Mouse (Mus musculus) bone marrow, adult 2 months (tissue): ENCODE data around the gene Frem2. TPM values are rescaled to one million over a fixed set of nuclear protein-coding genes. Genes with fewer than 3 reads are reported as not detected.

Experiments used
- H3K27ac ChIP-seq: fragments of 200-500 bp; 2 replicates; pipeline ENCODE4 v1.5.1; 2012; ENCODE audit warnings: low read depth, mild to moderate bottlenecking, control low read depth, inconsistent platforms, low read length; ENCODE audit not compliant: control insufficient read depth, poor library complexity, insufficient read depth
- H3K4me1 ChIP-seq: fragments of 200-500 bp; 2 replicates; pipeline ENCODE4 v1.6.1; 2011; ENCODE audit warnings: low read length; ENCODE audit not compliant: control insufficient read depth, insufficient read depth
- H3K4me3 ChIP-seq: fragments of 200-500 bp; replicated peaks from 2 replicates; pipeline ENCODE3; 2011; ENCODE audit warnings: mild to moderate bottlenecking, low read depth, low read length, control low read depth; ENCODE audit not compliant: control insufficient read depth
- CTCF ChIP-seq: fragments of 200-500 bp; IDR thresholded peaks from 2 replicates; pipeline ENCODE4 v1.5.1; 2011; ENCODE audit warnings: low read length, control low read depth; ENCODE audit not compliant: control insufficient read depth, insufficient read depth
- POLR2A ChIP-seq: fragments of 200-500 bp; IDR thresholded peaks from 2 replicates; pipeline ENCODE4 v1.6.1; 2011; ENCODE audit warnings: low read depth, mild to moderate bottlenecking, control low read depth, low read length, borderline replicate concordance; ENCODE audit not compliant: control insufficient read depth
- WGBS: fragments of 180-500 bp; shearing (Covaris S2); methylation state at CpG from one replicate; pipeline ENCODE4 v1.1.7; 2018; 5-methylcytosine and 5-hydroxymethylcytosine counted together
- polyA plus RNA-seq: library from polyadenylated mRNA; stranded (reverse); fragments of >200 nt; gene quantifications from 2 replicates; pipeline ENCODE4 v1.2.4, GENCODE M21; 2011; ENCODE audit warnings: low replicate concordance; ENCODE audit not compliant: missing spikeins, insufficient read depth, insufficient read length

Frem2 gene
- polyA plus RNA-seq, 1 experiment = 0.22 TPM

DNA sequence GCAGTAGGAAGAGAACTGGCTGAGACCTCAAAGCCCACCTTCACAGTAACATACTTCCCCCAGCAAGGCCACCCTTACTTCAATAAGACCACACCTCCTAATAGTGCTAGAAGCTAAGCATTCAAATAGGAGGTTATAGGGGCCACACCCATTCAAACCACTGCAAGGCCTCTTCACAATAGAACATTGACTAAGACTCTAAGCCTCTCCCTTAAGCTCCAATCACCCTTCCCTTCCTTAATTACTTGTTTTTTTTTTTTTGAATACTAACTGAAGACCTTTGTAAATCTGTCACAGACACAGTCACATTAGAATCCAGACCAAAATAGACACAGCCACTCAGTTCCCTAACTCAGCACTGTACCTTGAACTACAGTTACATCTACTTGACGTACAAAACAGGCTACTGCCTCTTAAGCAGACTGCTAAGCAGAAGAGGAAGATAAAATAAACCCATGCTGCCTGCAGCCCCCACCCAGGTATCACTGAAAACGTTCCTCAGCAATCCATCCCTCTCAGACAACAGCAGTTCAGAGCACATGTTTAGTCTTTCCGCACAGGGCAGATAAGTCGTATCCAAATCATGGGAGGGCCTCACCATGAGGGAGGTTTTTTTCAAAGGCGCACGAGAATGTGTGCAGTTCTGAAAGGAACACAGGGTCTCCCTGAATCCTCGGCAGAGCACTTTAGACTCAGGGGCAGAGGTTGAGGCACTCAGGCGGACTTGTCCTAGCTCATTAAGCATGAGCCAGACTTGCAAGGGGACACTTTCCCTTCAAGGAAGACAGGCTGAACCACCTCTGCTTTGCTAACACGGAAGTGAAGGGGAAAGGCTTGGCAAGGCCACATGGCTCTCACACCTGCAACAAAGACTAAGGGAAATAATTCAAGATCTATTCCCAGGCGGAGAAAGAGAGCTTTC is 101.9 kb downstream of the Frem2 start:
- H3K27ac ChIP-seq = no peak overlapping the region
- H3K4me1 ChIP-seq = no peaks in the 10 kb centered on the region; the same call in 1 of the 2 replicates
- WGBS = 72% methylated on average over 10 of the region's 10 CpGs
- no peak overlapping the region for H3K4me3 ChIP-seq
- TF ChIP-seq POLR2A (no peak), CTCF (no peak)

DNA sequence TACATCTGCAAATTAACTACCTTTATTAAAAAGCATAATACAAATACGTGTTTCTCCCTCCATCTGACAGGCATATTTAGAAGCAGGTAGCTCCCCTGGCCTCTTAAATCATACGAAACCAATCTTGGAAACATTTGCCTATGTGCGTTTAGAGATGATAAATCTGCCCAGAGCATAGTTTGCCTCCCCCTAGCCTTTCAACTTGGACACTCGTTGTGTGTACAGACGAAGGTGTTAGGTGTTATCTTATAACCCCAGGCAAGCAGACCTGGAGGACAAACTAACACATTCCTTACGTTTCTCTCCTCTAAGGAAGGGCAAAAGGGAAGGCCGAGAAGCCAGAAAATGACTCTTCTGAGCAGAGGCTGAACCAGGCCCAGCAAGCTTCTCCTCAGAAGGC is 104.5 kb downstream of the Frem2 start:
- TF ChIP-seq CTCF (no peak), POLR2A (no peak)
- H3K4me1 ChIP-seq = no peaks in the 10 kb centered on the region; the same call in 1 of the 2 replicates

DNA sequence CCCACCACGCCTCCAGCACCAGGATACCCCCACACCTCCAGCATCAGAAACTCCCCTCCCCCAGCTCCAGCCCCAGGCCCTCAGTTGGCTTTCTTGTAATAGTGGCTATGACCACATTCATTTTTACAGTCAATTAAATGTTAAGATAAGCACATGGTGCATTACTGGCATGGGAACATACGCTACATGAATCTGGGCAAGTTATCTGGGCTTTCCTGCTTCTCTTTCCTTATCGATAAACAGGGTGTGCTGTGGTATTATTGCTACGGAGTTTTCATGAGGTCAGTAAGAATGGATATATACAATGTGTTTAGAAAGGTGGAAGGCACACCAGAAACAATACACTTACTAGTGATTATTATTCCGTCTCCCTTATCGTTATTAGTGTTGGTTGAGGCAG is 125.1 kb downstream of the Frem2 start:
- 69% methylated on average over 6 of the region's 6 CpGs for WGBS
- no peak overlapping the region for H3K27ac ChIP-seq
- no peaks in the 10 kb centered on the region for H3K4me1 ChIP-seq
- TF ChIP-seq CTCF (no peak), POLR2A (no peak)
- H3K4me3 ChIP-seq = no peak overlapping the region

More for the DNA sequence above, 104.5 kb downstream of the Frem2 start:
- Histone ChIP-seq H3K4me3 (no peak overlapping the region), H3K27ac (no peak overlapping the region)
- whole genome bisulfite sequencing = 71% methylated on average over 7 of the region's 7 CpGs

DNA sequence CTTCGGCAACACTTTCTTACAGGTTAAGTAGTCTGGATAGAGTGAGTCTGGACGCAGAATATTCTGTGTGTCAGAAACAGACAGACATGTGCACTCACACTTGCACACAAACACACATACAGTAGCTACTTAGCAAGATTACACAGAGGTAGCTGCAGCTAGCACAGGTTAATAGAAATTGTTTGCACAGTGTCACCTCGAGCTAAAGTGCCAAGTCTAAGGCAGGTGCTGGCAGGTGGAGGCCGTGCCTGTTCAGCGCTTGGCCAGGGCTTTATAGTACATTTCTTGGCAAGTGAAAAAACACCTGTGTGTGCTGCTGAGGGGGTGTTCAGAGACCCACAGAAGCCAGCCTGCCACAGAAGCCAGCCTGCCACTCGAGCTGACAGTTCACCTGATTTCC is 126.8 kb downstream of the Frem2 start:
- 70% methylated on average over 6 of the region's 6 CpGs for WGBS
- TF ChIP-seq CTCF = no peak
- no peak for TF ChIP-seq POLR2A

DNA sequence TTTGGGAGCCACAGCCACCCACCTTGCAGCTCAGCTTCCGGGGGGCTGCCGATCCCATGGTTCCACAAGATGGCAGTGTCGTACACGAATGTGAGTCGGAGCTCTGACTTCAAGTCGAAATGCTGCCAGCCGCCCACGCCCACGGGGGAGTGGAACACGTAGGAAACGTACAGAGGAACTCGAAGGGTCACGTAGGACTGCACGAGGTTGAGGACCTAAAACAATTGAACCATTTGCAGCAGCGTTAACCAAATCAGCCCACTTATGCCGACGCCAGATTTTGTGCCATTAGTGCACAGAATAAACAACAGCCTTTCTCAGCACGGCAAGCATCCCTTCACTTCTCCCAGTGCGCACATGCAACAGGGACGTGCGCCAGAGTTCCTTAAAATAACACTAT is 131.4 kb downstream of the Frem2 start:
- H3K4me3 ChIP-seq = no peak overlapping the region
- WGBS = 7% methylated on average over 21 of the region's 21 CpGs
- TF ChIP-seq POLR2A (no peak), CTCF (peak; percentile 62)
- H3K27ac ChIP-seq = no peak overlapping the region
- H3K4me1 ChIP-seq = no peaks in the 10 kb centered on the region

More for the DNA sequence above, 126.8 kb downstream of the Frem2 start:
- Histone ChIP-seq H3K27ac (no peak overlapping the region), H3K4me3 (no peak overlapping the region), H3K4me1 (no peaks in the 10 kb centered on the region)

DNA sequence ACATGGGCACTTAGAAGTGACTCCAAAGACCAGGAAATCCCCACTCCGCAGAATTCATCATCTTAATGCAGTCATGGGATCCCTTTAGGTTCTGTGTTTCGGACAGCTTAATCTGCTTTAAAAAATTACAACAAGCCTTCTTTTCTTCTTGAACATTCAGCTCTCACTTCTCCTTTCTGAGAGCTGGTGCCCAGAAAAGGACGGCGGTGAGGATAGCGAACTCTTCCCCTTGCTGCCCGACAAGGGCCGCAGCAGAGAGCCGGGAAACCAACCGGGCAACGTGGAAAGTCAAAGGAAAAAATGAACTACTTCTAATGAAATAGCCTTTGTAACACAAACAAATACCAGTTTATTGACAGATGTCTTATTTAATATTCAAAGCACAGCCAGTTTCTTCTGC is 134.4 kb downstream of the Frem2 start:
- 36% methylated on average over 10 of the region's 10 CpGs for WGBS

DNA sequence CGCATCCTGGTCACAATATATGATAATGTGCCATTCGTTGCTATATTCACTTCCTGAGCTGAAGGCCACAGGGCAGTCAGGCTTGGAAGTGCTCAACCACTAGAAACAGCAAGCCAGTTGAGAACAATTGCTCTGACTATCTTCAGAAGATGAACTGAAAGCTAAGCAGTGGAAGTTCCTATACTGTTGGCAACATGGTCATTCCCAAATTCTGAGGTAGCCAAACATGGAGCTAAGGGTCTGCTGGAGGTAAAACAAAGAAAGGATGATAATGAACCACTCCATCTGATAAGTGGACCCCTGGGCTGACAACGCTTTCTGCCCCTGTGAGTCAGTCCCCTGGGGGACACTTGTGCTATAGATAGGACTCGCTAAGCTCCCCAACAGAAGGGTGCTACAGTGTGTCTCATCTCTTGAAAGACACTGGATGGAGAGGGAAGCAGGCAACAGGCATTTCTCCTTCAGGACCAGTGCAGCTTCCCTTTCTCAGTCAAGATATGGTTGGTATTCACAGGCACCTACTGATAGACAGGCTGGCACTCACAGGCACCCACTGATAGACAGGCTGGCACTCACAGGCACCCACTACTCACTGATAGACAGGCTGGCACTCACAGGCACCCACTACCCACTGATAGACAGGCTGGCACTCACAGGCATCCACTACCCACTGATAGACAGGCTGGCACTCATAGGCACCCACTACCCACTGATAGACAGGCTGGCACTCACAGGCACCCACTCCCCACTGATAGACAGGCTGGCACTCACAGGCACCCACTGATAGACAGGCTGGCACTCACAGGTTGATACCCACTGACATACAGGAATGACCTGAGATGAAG is 142.7 kb downstream of the Frem2 start:
- H3K4me1 ChIP-seq = no peaks in the 10 kb centered on the region
- no peak for TF ChIP-seq CTCF
- TF ChIP-seq POLR2A = no peak
- WGBS = 52% methylated on average over 4 of the region's 4 CpGs
- no peak overlapping the region for H3K4me3 ChIP-seq
- H3K27ac ChIP-seq = no peak overlapping the region

More for the DNA sequence above, 134.4 kb downstream of the Frem2 start:
- Histone ChIP-seq H3K27ac (no peak overlapping the region), H3K4me3 (no peak overlapping the region), H3K4me1 (no peaks in the 10 kb centered on the region)
- TF ChIP-seq POLR2A (no peak), CTCF (no peak)

DNA sequence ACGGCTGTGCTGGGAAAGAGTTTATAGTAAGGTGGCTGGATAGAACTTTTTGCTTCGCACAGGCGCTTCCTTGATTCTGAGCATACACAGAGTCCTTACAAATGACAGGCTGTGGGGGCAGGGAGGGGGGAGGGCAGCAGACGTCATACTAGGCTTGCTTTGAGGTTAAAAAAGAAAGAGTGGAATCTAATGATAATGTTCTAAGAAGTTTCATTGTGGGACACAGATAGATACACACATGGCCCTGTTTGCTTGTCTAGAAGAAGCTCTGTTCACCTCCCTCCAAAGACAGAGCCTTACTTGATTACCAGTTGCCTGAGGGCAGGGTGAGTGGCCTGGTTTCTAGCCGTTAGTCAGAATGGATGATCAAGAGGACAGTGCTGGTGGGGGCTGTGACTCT is 144.1 kb downstream of the Frem2 start:
- H3K4me1 ChIP-seq = no peaks in the 10 kb centered on the region
- TF ChIP-seq POLR2A (no peak), CTCF (no peak)
- no peak overlapping the region for H3K4me3 ChIP-seq
- H3K27ac ChIP-seq = no peak overlapping the region
- 53% methylated on average over 5 of the region's 5 CpGs for WGBS
